Mouse (Mus musculus): ENCODE measurements around the gene Ncr1.

GRCm38 (mm10) chr7:4337509-4337908, at the start of gene Ncr1:
- TF ChIP-seq CTCF (IDR thresholded peaks at IDR 0.05; ENCODE audit: low read depth) (no peak), EP300 (optimal IDR thresholded peaks at IDR 0.05) (no peak)
